Mouse (Mus musculus) midbrain, embryonic 16.5 days (tissue): ENCODE measurements around the gene Tanc1. TPM values are rescaled to one million over a fixed set of nuclear protein-coding genes. Genes with fewer than 3 reads are reported as not detected.

Source experiments
- ATAC-seq: fragments of 200-750 bp; cut with Nextera tagmentation; 2 replicates; pipeline ENCODE4 v1.8.0; 2017; ENCODE audit warnings: moderate TSS enrichment
- H3K27ac ChIP-seq: fragments of 300-500 bp; sonication (generic); 2 replicates; pipeline ENCODE4 v1.5.1; 2014; ENCODE audit warnings: mild to moderate bottlenecking, low read length, mixed read lengths
- H3K27me3 ChIP-seq: fragments of 300-500 bp; sonication (generic); 2 replicates; pipeline ENCODE4 v1.6.1; 2014; ENCODE audit warnings: low read depth, low read length, mixed read lengths; ENCODE audit not compliant: control insufficient read depth, insufficient read depth
- H3K36me3 ChIP-seq: fragments of 300-500 bp; sonication (generic); 2 replicates; pipeline ENCODE4 v1.6.1; 2014; ENCODE audit warnings: mild to moderate bottlenecking, low read length, moderate library complexity, mixed read lengths; ENCODE audit not compliant: control insufficient read depth, insufficient read depth
- H3K4me1 ChIP-seq: fragments of 300-500 bp; sonication (generic); 2 replicates; pipeline ENCODE4 v1.6.1; 2014; ENCODE audit warnings: mild to moderate bottlenecking, low read length, mixed read lengths; ENCODE audit not compliant: control insufficient read depth, insufficient read depth
- H3K4me2 ChIP-seq: fragments of 300-500 bp; sonication (generic); 2 replicates; pipeline ENCODE4 v1.6.1; 2014; ENCODE audit warnings: mild to moderate bottlenecking, low read length, mixed read lengths
- H3K4me3 ChIP-seq: fragments of 300-500 bp; sonication (generic); 2 replicates; pipeline ENCODE4 v1.5.1; 2014; ENCODE audit warnings: low read depth, mild to moderate bottlenecking, low read length, moderate library complexity, mixed read lengths
- H3K9ac ChIP-seq: fragments of 300-500 bp; sonication (generic); 2 replicates; pipeline ENCODE4 v1.6.1; 2014; ENCODE audit warnings: low read depth, low read length, mixed read lengths
- H3K9me3 ChIP-seq: fragments of 300-500 bp; sonication (generic); replicated peaks from 2 replicates; pipeline ENCODE4 v1.6.1; 2014; ENCODE audit warnings: mild to moderate bottlenecking, low read length, mixed read lengths; ENCODE audit not compliant: control insufficient read depth, poor library complexity, severe bottlenecking
- WGBS: fragments of 180-500 bp; shearing (Covaris S2); extraction: QIAGEN DNeasy Blood & Tissue Kit; methylation state at CpG from one replicate; pipeline ENCODE4 v1.1.7; 2014; 5-methylcytosine and 5-hydroxymethylcytosine counted together
- polyA plus RNA-seq: library from polyadenylated mRNA; unstranded; fragments of >200 nt; fragmentation: Nextera tagmentation; extraction: Ambion mirVana; gene quantifications from 2 replicates; pipeline ENCODE4 v1.2.1, GENCODE M21; 2015

The Tanc1 gene
- polyA plus RNA-seq, 1 experiment from 2014 or later: 4.2 TPM

DNA sequence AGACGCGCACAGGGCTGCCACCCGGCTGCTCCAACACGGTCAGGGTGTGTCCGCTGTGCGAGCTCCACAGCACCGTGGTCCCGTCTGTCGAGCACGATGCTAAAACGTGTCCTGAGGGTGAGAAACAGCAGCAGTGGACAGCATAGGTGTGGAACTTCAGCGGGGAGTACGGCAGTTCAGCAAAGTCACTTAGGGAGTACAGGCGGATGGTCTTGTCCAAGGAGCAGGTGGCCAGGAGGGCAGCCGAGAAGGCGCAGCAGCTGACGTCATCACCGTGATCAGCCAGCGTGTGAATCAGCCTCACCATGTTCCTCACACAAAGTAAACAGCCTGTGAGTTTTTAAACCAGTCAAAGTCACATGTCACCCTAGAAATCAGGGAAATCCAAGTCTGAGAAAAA is 266.4 kb downstream of the Tanc1 start:
- no peaks in the 10 kb centered on the region for H3K27me3 ChIP-seq
- no peak for ATAC-seq
- H3K27ac ChIP-seq: no peak overlapping the region
- H3K4me3 ChIP-seq: no peak overlapping the region
- H3K36me3 ChIP-seq: no peaks in the 10 kb centered on the region
- no peak overlapping the region for H3K4me2 ChIP-seq
- no peaks in the 10 kb centered on the region for H3K4me1 ChIP-seq
- 83% methylated on average over 19 of the region's 19 CpGs for WGBS
- no peak overlapping the region for H3K9ac ChIP-seq
- H3K9me3 ChIP-seq: no peaks in the 10 kb centered on the region

DNA sequence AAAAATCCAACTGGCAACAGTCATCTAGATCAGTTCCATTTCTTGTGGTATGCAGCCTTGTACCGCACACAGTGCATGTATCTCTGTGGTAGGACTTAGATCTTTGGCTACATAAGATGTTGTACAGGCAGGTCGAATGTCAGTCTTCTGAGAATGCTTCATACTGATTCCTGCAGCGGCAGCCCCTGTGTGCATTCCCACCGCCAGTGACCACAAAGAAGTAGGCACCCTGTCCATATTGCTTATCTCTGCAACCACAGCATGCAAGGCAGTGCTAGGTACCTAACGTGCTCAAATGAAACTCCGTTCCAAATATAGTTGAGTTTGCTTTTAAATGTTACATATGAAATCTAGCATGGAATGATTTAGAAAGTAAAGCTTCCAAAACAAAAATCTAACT is 269.6 kb downstream of the Tanc1 start:
- H3K9me3 ChIP-seq: no peaks in the 10 kb centered on the region
- H3K4me1 ChIP-seq: no peaks in the 10 kb centered on the region
- no peaks in the 10 kb centered on the region for H3K27me3 ChIP-seq
- H3K27ac ChIP-seq: no peak overlapping the region
- no peak overlapping the region for H3K9ac ChIP-seq
- peak overlapping the region; percentile 84 for H3K4me2 ChIP-seq
- no peak for ATAC-seq
- peak overlapping the region; percentile 85; the same call in 1 of the 2 replicates for H3K4me3 ChIP-seq
- H3K36me3 ChIP-seq: no peaks in the 10 kb centered on the region
- 79% methylated on average over 6 of the region's 6 CpGs for WGBS

DNA sequence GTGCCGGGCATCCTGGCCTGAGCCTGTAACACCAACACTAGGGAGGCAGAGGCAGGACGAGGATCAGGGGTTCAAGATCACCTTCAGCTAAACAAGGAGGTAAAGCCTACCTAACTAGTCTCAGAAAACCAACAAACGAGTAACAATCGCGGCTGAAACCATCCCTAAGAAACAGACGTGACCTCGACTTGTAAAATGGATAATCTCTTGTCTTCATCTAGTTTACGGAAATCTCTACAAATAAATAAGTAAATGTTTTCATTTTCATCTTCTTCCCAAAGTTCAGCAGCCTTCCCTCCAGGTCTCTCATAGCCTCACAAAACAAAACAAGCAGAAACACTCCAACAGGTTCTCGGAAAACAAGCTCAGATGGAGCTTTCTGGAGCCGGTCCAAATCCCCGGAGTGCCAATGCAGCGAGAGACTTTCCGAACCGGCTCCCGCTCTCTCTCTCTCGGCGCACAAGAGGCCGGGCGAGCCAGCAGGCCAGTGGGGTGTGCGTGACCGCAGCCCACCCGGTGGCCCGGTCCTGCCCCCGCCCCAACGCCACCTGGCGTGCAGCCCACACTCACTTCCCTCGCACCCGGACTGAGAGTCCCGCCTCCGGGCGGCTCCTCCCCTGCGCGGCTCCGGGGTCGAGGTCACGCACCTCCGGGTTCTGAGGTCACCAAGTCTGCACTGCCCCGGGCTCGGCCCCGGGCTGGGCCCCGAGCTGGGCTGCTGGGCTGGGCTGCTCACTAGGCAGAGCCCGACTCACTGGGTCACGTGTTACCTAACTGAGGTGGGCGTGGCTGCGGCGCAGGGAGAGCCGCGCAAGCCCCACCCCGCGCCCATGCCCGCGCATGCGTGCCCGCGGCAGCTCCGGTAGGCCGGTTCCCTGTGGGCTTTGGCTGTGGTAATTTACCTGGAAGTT is 270.2 kb downstream of the Tanc1 start, which contains the start of gene Wdsub1:
Gene Wdsub1 (minus strand): TSS at position 761 of the 911 bp plus-strand sequence.
- no peaks in the 10 kb centered on the region for H3K9me3 ChIP-seq
- 5% methylated on average over 56 of the region's 57 CpGs for WGBS
- peak within 1 kb of the TSS; percentile 85 for H3K4me3 ChIP-seq
- H3K27ac ChIP-seq: peak within 1 kb of the TSS; percentile 66; the same call in 1 of the 2 replicates
- peak within 1 kb of the TSS; percentile 82 for H3K9ac ChIP-seq
- ATAC-seq: peak; percentile 93
- no peaks in the 10 kb centered on the region for H3K36me3 ChIP-seq
- no peaks in the 10 kb centered on the region for H3K4me1 ChIP-seq
- peak within 1 kb of the TSS; percentile 84 for H3K4me2 ChIP-seq
- H3K27me3 ChIP-seq: no peaks in the 10 kb centered on the region

DNA sequence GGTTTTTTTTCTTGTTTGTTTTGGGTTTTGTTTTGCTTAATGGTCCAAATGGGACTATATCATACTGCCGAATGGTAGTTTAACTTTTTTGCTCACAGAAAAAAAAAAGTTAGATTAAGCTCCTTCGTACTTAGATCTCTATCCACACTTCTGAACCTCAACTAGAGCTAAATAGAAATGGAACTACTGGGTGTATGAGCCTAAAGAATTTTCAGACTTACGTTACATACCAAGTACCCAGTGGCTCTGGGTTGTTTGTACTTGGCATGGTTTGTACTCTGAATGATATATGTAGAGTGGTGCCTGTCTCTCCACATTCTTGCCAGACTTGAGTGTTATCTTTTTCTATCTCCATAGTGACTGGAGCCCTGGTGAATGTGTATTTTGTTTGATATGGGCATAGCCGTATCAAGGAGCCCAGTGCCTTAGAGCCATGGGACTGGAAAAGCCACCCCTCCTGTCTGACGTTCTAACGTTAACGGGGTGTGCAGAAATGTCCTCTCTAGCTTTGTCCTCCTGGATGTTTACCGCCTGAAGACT is 271.0 kb downstream of the Tanc1 start:
- 75% methylated on average over 8 of the region's 8 CpGs for WGBS

DNA sequence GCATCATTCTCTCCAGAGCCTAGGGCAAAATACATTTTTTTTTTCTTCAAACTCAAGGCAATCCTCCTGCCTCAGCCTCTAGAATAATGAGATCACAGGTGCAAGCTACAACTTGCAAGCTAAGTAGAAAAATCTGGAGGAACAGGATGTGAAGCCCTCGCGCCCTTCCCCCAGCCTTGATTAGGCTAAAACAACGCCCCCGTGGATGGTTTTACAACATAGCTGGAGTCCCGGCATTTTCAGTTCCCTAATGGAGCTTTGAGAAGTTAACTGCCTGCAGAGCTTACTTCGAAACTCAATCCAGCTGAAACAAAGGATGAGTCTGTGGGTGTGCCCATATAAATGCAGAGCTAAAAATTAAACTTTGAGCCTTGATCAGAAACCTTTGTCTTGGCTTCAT is 277.9 kb downstream of the Tanc1 start:
- Histone ChIP-seq H3K36me3 (no peaks in the 10 kb centered on the region), H3K27me3 (no peaks in the 10 kb centered on the region), H3K9me3 (no peaks in the 10 kb centered on the region), H3K4me2 (no peak overlapping the region), H3K27ac (no peak overlapping the region), H3K9ac (no peak overlapping the region), H3K4me1 (no peaks in the 10 kb centered on the region), H3K4me3 (no peak overlapping the region)
- ATAC-seq: no peak
- 88% methylated on average over 6 of the region's 6 CpGs for WGBS

More for the DNA sequence above, 271.0 kb downstream of the Tanc1 start:
- H3K4me2 ChIP-seq: peak overlapping the region; percentile 84
- peak overlapping the region; percentile 85 for H3K4me3 ChIP-seq
- no peaks in the 10 kb centered on the region for H3K27me3 ChIP-seq
- no peaks in the 10 kb centered on the region for H3K36me3 ChIP-seq
- peak; percentile 27 for ATAC-seq
- no peak overlapping the region for H3K27ac ChIP-seq
- no peaks in the 10 kb centered on the region for H3K9me3 ChIP-seq
- H3K4me1 ChIP-seq: no peaks in the 10 kb centered on the region
- H3K9ac ChIP-seq: no peak overlapping the region

Other genes with a start within 250 kb of the Tanc1 start
- 0.67 and 1.6 TPM in 2 replicates for gene Dapl1, start 127.4 kb upstream of the Tanc1 start, polyA plus RNA-seq